Mouse (Mus musculus) embryonic facial prominence, embryonic 10.5 days (tissue): ENCODE measurements around the gene Tmprss13. TPM values are rescaled to one million over a fixed set of nuclear protein-coding genes. Genes with fewer than 3 reads are reported as not detected.

ENCODE experiments used
- DNase-seq: peaks from one replicate; pipeline ENCODE4 v3.0.0-alpha.2; 2017; ENCODE audit warnings: low spot score
- H3K27ac ChIP-seq: fragments of 300-500 bp; sonication (generic); replicated peaks from 2 replicates; pipeline ENCODE4 v1.5.1; 2016; ENCODE audit warnings: mild to moderate bottlenecking
- H3K27me3 ChIP-seq: fragments of 300-500 bp; sonication (generic); replicated peaks from 2 replicates; pipeline ENCODE4 v1.6.1; 2016; ENCODE audit warnings: low read depth, mild to moderate bottlenecking; ENCODE audit not compliant: poor library complexity, severe bottlenecking
- H3K36me3 ChIP-seq: fragments of 300-500 bp; sonication (generic); replicated peaks from 2 replicates; pipeline ENCODE4 v1.6.1; 2016; ENCODE audit warnings: mild to moderate bottlenecking, moderate library complexity
- H3K4me1 ChIP-seq: fragments of 300-500 bp; sonication (generic); 2 replicates; pipeline ENCODE4 v1.6.1; 2016
- H3K4me3 ChIP-seq: fragments of 300-500 bp; sonication (generic); 2 replicates; pipeline ENCODE4 v1.5.1; 2016; ENCODE audit warnings: mild to moderate bottlenecking, moderate library complexity
- H3K9me3 ChIP-seq: fragments of 300-500 bp; sonication (generic); 2 replicates; pipeline ENCODE4 v1.6.1; 2016; ENCODE audit warnings: mild to moderate bottlenecking
- WGBS: fragments of 180-500 bp; shearing (Covaris S2); methylation state at CpG from one replicate; pipeline ENCODE4 v1.1.7; 2016; 5-methylcytosine and 5-hydroxymethylcytosine counted together
- polyA plus RNA-seq: library from polyadenylated mRNA; unstranded; fragments of >200 nt; fragmentation: Nextera tagmentation; extraction: Ambion mirVana; gene quantifications from 2 replicates; pipeline ENCODE4 v1.2.1, GENCODE M21; 2016

Tmprss13 gene
- polyA plus RNA-seq, 1 experiment from 2014 or later = 1.0 TPM

GRCm38 (mm10) chr9:45389596-45389995 lies 70.7 kb downstream of the Tmprss13 start:
- Histone ChIP-seq H3K9me3 (no peaks in the 10 kb centered on the region), H3K4me3 (no peak overlapping the region), H3K27me3 (no peaks in the 10 kb centered on the region), H3K4me1 (0 out of 2 replicates have a peak, but pooled peaks cover 5% of the 10 kb centered on the region), H3K27ac (no peak overlapping the region), H3K36me3 (peaks cover 38% of the 10 kb centered on the region)
- 89% methylated on average over 8 of the region's 8 CpGs for WGBS
- DNase-seq = no peak

- H3K27me3 ChIP-seq = no peaks in the 10 kb centered on the region
- H3K27ac ChIP-seq = no peak overlapping the region
- H3K36me3 ChIP-seq = peaks cover 55% of the 10 kb centered on the region
- no peak overlapping the region for H3K4me3 ChIP-seq
- H3K4me1 ChIP-seq = 0 out of 2 replicates have a peak, but pooled peaks cover 5% of the 10 kb centered on the region
- H3K9me3 ChIP-seq = no peaks in the 10 kb centered on the region
- no peak for DNase-seq
- 72% methylated on average over 7 of the region's 7 CpGs for WGBS
Observed at GRCm38 (mm10) chr9:45391299-45391698, 72.4 kb downstream of the Tmprss13 start.

- Histone ChIP-seq H3K4me1 (0 out of 2 replicates have a peak, but pooled peaks cover 5% of the 10 kb centered on the region), H3K36me3 (peaks cover 55% of the 10 kb centered on the region), H3K27ac (no peak overlapping the region), H3K4me3 (no peak overlapping the region), H3K9me3 (no peaks in the 10 kb centered on the region), H3K27me3 (no peaks in the 10 kb centered on the region)
- no peak for DNase-seq
- WGBS = 86% methylated on average over 6 of the region's 6 CpGs
Observed at GRCm38 (mm10) chr9:45395218-45395617, 76.3 kb downstream of the Tmprss13 start.

- Histone ChIP-seq H3K27me3 (no peaks in the 10 kb centered on the region), H3K4me3 (no peak overlapping the region), H3K36me3 (peaks cover 51% of the 10 kb centered on the region), H3K9me3 (no peaks in the 10 kb centered on the region), H3K4me1 (0 out of 2 replicates have a peak, but pooled peaks cover under 1% of the 10 kb centered on the region), H3K27ac (no peak overlapping the region)
- DNase-seq = no peak
- 58% methylated on average over 3 of the region's 3 CpGs for WGBS
Observed at GRCm38 (mm10) chr9:45395796-45396195, 76.9 kb downstream of the Tmprss13 start.

Other genes with a start within 250 kb of the Tmprss13 start
- gene Jaml, start 239.9 kb upstream of the Tmprss13 start, polyA plus RNA-seq = 0.96 and 1.4 TPM in 2 replicates
- 6.7 and 7.3 TPM in 2 replicates for gene Scn2b, start 201.3 kb upstream of the Tmprss13 start, polyA plus RNA-seq
- gene Scn4b, start 180.7 kb upstream of the Tmprss13 start, polyA plus RNA-seq = 0.48 and 0.79 TPM in 2 replicates
- gene BC049352, start 137.1 kb upstream of the Tmprss13 start, polyA plus RNA-seq = not detected in 2 replicates
- 0.29 and 0.37 TPM in 2 replicates for gene Tmprss4, start 115.0 kb upstream of the Tmprss13 start, polyA plus RNA-seq
- 0.55 and 0.59 TPM in 2 replicates for gene Il10ra, start 50.0 kb upstream of the Tmprss13 start, polyA plus RNA-seq
- gene Fxyd6, start 51.1 kb downstream of the Tmprss13 start, polyA plus RNA-seq = 128 and 131 TPM in 2 replicates
- 0.76 and 1.1 TPM in 2 replicates for gene Fxyd2, start 80.6 kb downstream of the Tmprss13 start, polyA plus RNA-seq
- gene Dscaml1, start 107.5 kb downstream of the Tmprss13 start, polyA plus RNA-seq = 0.50 and 0.67 TPM in 2 replicates